Mouse (Mus musculus) intestine, embryonic 15.5 days (tissue): ENCODE measurements at regions not wholly inside any gene's neighbourhood (a gene's known extent, or its start where the extent isn't known, plus 50 kb on each side); places are given as distances from the start of the nearest gene placed in this dataset.
A peak's percentile ranks its signal among the peaks of the same experiment; 100 is the strongest.

Source experiments
- ATAC-seq: fragments of 200-750 bp; cut with Nextera tagmentation; 2 replicates; pipeline ENCODE4 v1.8.0; 2017; ENCODE audit warnings: moderate TSS enrichment, moderate library complexity
- H3K27ac ChIP-seq: fragments of 300-500 bp; sonication (generic); 2 replicates; pipeline ENCODE4 v1.5.1; 2015; ENCODE audit warnings: mild to moderate bottlenecking, inconsistent platforms
- H3K27me3 ChIP-seq: fragments of 300-500 bp; sonication (generic); replicated peaks from 2 replicates; pipeline ENCODE4 v1.6.1; 2015; ENCODE audit warnings: inconsistent platforms
- H3K36me3 ChIP-seq: fragments of 300-500 bp; sonication (generic); 2 replicates; pipeline ENCODE4 v1.6.1; 2015; ENCODE audit warnings: inconsistent platforms
- H3K4me1 ChIP-seq: fragments of 300-500 bp; sonication (generic); replicated peaks from 2 replicates; pipeline ENCODE4 v1.6.1; 2015; ENCODE audit warnings: inconsistent platforms
- H3K4me2 ChIP-seq: fragments of 300-500 bp; sonication (generic); replicated peaks from 2 replicates; pipeline ENCODE4 v1.6.1; 2015; ENCODE audit warnings: mild to moderate bottlenecking, inconsistent platforms
- H3K4me3 ChIP-seq: fragments of 300-500 bp; sonication (generic); replicated peaks from 2 replicates; pipeline ENCODE4 v1.5.1; 2015; ENCODE audit warnings: inconsistent platforms
- H3K9ac ChIP-seq: fragments of 300-500 bp; sonication (generic); 2 replicates; pipeline ENCODE4 v1.6.1; 2015; ENCODE audit warnings: inconsistent platforms
- H3K9me3 ChIP-seq: fragments of 300-500 bp; sonication (generic); 2 replicates; pipeline ENCODE4 v1.6.1; 2016; ENCODE audit warnings: inconsistent platforms
- WGBS: fragments of 180-500 bp; shearing (Covaris S2); methylation state at CpG from one replicate; pipeline ENCODE4 v1.1.7; 2015; 5-methylcytosine and 5-hydroxymethylcytosine counted together

DNA sequence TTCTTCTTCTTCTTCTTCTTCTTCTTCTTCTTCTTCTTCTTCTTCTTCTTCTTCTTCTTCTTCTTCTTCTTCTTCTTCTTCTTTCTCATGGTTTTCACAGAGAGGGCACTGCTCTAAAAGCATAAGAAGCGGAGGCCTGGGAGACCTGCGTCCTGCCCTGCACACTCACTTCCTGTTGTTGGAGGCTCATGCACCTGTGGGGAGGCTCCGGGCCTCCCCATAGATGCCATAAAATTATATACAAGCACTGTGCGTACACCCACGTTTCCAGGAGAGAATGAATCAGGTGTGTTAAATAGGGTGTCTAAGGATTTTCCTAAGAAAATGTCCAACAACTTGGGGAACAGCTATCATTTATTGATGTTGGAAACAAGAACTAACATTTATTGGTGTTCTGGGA lies 148.9 kb upstream of the Pik3r1 start:
- Histone ChIP-seq H3K4me2 (no peak overlapping the region), H3K36me3 (no peaks in the 10 kb centered on the region), H3K9me3 (no peaks in the 10 kb centered on the region), H3K27ac (no peak overlapping the region), H3K4me1 (peaks cover 19% of the 10 kb centered on the region), H3K27me3 (no peaks in the 10 kb centered on the region), H3K4me3 (no peak overlapping the region), H3K9ac (no peak overlapping the region)
- no peak for ATAC-seq
- 57% methylated on average over 5 of the region's 5 CpGs for WGBS

DNA sequence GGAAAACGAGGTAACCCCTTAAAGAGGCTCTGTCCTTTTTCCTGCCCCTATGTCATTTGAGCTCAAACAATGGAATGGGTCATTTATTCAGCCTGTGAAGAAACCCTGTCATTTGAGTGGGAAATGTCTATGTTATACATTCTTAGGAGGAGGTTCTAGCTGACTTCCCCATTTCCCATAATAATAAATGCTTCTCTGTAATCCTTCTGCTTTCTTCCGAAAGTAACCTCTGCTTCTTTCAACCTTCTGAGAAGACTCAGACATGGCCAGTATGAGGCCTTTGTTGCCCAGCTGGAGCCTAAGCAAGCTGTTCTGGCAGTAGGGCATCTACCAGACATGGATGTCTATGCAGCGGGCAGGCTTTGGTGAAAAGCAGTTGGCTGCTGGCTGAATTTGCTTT lies 150.2 kb upstream of the Pik3r1 start:
- WGBS = 84% methylated on average over 3 of the region's 3 CpGs
- Histone ChIP-seq H3K36me3 (no peaks in the 10 kb centered on the region), H3K9ac (no peak overlapping the region), H3K4me1 (peaks cover 19% of the 10 kb centered on the region), H3K4me2 (no peak overlapping the region), H3K27me3 (no peaks in the 10 kb centered on the region), H3K4me3 (no peak overlapping the region), H3K27ac (no peak overlapping the region), H3K9me3 (no peaks in the 10 kb centered on the region)
- no peak for ATAC-seq

DNA sequence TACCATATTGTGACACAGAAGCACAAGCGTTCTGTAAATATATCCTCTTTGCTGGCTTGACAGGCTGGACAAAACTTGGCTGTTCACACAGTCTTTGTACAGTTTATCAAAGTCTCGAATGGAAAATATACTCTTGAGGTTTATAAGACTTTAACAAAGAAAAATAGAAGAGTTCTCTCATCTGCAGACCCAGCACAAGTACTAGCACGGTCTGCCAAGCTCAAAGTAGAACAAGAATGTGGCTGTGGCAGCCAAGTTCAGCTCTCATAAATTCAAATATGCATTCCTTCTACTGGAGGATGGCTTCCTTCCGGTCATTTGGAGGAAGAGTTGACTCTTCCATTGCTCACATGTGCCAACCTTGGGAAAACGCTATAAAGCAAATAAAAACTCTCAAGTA lies 151.2 kb upstream of the Pik3r1 start:
- Histone ChIP-seq H3K9me3 (no peaks in the 10 kb centered on the region), H3K36me3 (no peaks in the 10 kb centered on the region), H3K27me3 (no peaks in the 10 kb centered on the region), H3K4me1 (peaks cover 14% of the 10 kb centered on the region), H3K4me2 (no peak overlapping the region), H3K4me3 (no peak overlapping the region), H3K27ac (no peak overlapping the region), H3K9ac (no peak overlapping the region)
- ATAC-seq = no peak
- WGBS = 53% methylated on average over 5 of the region's 5 CpGs

DNA sequence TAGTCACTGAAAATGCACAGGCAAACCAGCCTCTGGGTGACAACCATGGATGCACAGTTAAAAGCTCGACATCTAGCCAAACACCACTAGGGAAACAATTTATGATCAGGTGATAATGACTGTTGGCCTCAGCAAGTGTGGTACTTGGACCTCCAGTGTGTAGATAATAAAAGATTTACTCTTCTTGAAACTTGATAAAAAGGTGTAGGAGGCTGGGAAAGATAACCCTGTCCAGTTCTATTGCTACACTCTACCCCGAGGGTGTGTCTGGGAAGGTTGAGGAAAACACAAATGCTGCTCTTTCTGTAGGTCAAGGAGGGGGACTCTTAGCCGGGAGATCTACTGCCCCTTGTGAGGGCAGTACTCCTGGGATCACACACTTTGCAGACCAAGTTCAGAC lies 152.4 kb upstream of the Pik3r1 start:
- no peaks in the 10 kb centered on the region for H3K9me3 ChIP-seq
- no peaks in the 10 kb centered on the region for H3K36me3 ChIP-seq
- H3K4me3 ChIP-seq = no peak overlapping the region
- WGBS = 62% methylated on average over 3 of the region's 3 CpGs
- H3K27me3 ChIP-seq = no peaks in the 10 kb centered on the region
- no peak overlapping the region for H3K9ac ChIP-seq
- peak; percentile 74 for ATAC-seq
- H3K27ac ChIP-seq = no peak overlapping the region
- peaks cover 4% of the 10 kb centered on the region for H3K4me1 ChIP-seq
- H3K4me2 ChIP-seq = no peak overlapping the region

DNA sequence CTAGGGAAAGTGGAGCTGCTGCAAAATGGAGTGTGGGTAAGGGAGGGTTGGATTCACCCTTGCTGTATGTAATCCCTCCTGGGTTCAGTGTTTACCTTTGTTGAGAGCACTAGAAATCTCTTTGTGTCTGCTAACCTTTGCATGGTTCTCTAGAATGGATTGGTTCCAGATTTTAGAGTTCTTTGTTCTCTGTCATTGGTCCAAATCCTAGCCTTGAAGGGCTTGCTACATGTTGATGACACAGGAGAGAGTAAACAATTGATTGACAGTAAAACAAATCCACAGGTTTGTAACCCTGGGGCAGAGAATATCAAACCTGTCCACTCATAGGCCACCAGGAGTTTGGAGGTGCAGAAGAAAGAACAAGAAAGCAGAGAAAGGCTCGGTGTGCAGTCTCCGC lies 156.6 kb upstream of the Pik3r1 start:
- WGBS = 95% methylated on average over 2 of the region's 2 CpGs
- no peak for ATAC-seq
- Histone ChIP-seq H3K9me3 (no peaks in the 10 kb centered on the region), H3K9ac (no peak overlapping the region), H3K4me2 (no peak overlapping the region), H3K4me1 (no peaks in the 10 kb centered on the region; the same call in 1 of the 2 replicates), H3K4me3 (no peak overlapping the region), H3K27me3 (no peaks in the 10 kb centered on the region), H3K27ac (no peak overlapping the region), H3K36me3 (no peaks in the 10 kb centered on the region)

DNA sequence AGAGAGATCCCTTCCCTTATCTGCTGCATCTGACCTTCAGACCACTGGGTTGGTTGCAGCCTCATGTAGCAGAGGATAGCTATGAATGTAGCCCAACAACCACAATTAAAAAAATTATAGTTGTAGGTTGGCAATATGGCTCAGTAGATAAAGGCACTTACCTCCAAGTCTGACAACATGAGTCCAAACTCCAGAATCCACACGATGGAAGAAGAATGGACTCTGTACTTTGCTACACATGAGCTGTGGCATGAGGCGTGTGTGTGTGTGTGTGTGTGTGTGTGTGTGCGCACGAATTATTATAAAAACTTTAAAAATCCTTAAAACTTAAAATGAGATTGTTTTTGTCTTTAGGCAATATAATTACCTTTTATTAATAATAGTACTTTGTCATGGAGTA lies 163.2 kb upstream of the Pik3r1 start:
- no peak overlapping the region for H3K4me2 ChIP-seq
- no peak overlapping the region for H3K27ac ChIP-seq
- H3K9me3 ChIP-seq = no peaks in the 10 kb centered on the region
- no peaks in the 10 kb centered on the region for H3K27me3 ChIP-seq
- no peak overlapping the region for H3K9ac ChIP-seq
- peak; percentile 70; the same call in 1 of the 2 replicates for ATAC-seq
- WGBS = 81% methylated on average over 4 of the region's 4 CpGs
- no peaks in the 10 kb centered on the region for H3K36me3 ChIP-seq
- H3K4me1 ChIP-seq = no peaks in the 10 kb centered on the region
- no peak overlapping the region for H3K4me3 ChIP-seq

DNA sequence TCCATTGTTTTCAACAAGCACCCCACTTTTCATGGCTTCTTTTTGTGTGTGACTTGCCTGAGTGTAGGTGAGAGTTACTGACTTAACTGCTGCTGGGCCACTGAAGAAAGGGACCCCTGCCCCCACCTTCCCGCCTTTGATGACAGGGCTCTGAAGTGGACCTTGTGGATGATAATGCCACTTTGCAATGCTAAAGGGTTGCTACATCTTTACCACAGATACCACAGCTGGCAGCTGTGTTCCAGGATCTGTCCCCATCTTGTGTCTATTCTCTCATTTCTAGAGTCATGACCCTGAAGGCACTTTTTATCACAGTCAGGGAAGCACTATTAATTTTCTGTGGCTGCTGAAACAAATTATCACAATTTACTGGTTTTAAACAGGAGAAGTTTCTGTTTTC lies 163.9 kb upstream of the Pik3r1 start:
- WGBS = 71% methylated on average over 1 of the region's 1 CpGs
- Histone ChIP-seq H3K4me3 (no peak overlapping the region), H3K4me2 (no peak overlapping the region), H3K27me3 (no peaks in the 10 kb centered on the region), H3K4me1 (no peaks in the 10 kb centered on the region), H3K27ac (no peak overlapping the region), H3K36me3 (no peaks in the 10 kb centered on the region), H3K9ac (no peak overlapping the region), H3K9me3 (no peaks in the 10 kb centered on the region)
- ATAC-seq = no peak

DNA sequence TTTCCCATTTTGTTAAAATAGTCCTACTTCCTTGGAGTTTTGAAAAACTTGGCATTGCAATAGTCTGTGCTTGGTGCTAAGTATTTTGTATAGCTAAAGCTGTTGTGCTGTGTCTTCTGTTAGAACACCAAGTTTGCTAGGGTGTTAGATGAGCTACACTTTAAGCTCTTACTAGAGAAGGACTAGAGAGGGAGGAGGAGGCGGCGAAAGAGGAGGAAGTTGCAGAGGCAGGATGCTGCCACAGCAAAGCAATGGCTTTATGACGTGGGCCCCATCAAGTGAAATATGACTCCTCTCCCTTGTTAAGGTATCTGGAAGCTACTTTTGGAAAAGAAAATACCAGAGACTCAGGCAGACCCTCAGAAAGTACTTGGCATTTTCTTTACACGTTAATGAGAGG lies 167.8 kb upstream of the Pik3r1 start:
- Histone ChIP-seq H3K9ac (no peak overlapping the region), H3K4me1 (no peaks in the 10 kb centered on the region), H3K27ac (no peak overlapping the region), H3K4me2 (no peak overlapping the region), H3K36me3 (no peaks in the 10 kb centered on the region), H3K4me3 (no peak overlapping the region), H3K9me3 (no peaks in the 10 kb centered on the region), H3K27me3 (no peaks in the 10 kb centered on the region)
- no peak for ATAC-seq
- WGBS = 46% methylated on average over 4 of the region's 4 CpGs

DNA sequence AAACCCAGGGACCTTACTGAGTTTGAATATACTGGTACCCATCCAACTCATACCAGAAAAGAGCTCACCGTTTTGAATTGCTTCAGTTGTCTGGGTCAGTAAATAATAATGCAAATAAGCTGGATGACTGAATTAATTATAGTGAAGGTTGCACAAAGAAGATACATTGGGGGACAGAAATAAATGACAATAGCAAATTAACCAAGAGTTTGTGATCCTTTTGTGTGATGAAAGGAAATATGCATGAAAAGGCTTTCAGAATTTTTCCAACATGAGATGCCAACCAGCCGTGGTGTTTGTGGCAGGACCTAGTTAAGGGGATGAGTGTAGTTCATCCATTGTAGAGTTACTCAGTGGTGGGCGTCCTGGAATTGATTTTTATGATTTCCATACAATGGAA lies 186.5 kb upstream of the Pik3r1 start:
- no peak overlapping the region for H3K4me3 ChIP-seq
- ATAC-seq = no peak
- 84% methylated on average over 3 of the region's 3 CpGs for WGBS
- H3K27ac ChIP-seq = no peak overlapping the region
- H3K9ac ChIP-seq = no peak overlapping the region
- no peaks in the 10 kb centered on the region for H3K4me1 ChIP-seq
- no peaks in the 10 kb centered on the region for H3K36me3 ChIP-seq
- H3K27me3 ChIP-seq = no peaks in the 10 kb centered on the region
- H3K4me2 ChIP-seq = no peak overlapping the region
- no peaks in the 10 kb centered on the region for H3K9me3 ChIP-seq

DNA sequence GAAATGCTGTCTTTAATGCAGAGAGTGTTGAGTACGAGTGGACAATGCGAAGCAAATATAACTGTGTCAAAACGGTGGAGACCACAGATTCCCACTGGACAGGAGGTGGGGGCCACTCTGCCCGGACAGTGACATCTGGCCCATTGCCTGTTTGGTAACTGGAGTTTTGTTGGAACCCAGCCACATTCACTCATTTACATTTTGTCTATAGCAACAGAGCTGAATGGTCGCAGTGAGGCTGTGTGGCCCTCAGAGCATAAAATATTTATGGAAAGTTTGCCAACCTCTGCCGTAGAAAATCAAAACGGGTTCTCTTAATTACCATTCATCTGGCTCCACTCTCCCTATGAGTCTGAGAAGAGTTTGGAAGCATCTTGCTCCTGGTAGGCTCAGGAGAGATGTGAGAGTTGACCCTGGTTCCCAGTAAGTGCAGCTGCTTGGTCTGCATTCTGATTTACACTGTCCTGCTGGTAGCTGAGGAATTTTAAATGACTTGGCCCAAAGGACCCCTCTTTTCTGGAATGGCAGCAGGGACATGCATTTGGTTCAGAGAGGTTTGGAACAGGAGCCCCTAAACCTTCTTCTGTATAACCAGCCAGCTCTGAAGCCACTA lies 187.9 kb upstream of the Pik3r1 start:
- no peak overlapping the region for H3K27ac ChIP-seq
- no peak overlapping the region for H3K9ac ChIP-seq
- no peak overlapping the region for H3K4me2 ChIP-seq
- H3K36me3 ChIP-seq = no peaks in the 10 kb centered on the region
- WGBS = 70% methylated on average over 7 of the region's 7 CpGs
- H3K4me1 ChIP-seq = no peaks in the 10 kb centered on the region
- H3K4me3 ChIP-seq = no peak overlapping the region
- H3K27me3 ChIP-seq = no peaks in the 10 kb centered on the region
- ATAC-seq = no peak
- no peaks in the 10 kb centered on the region for H3K9me3 ChIP-seq

DNA sequence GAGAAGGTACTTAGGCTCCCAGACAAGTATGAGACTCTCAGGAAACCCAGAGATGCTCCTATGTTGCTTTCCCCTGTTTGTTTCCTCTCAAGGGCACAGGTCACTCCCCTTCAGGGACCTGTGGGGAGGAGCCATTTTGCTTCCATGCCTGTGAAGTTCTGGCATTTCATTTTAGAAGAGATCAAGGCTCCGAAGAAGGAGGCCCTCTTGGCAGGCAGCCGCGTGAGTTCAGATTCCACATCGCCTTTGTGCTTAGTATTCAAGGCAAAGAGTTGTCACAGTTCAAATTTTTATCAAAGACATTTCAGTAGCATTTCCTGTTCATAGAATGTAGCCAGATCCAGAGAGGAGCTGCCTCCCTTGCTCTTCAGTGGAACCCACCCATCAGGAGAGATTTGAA lies 189.8 kb upstream of the Pik3r1 start:
- Histone ChIP-seq H3K4me2 (no peak overlapping the region), H3K27ac (no peak overlapping the region), H3K36me3 (no peaks in the 10 kb centered on the region), H3K9ac (no peak overlapping the region), H3K4me3 (no peak overlapping the region), H3K4me1 (no peaks in the 10 kb centered on the region), H3K27me3 (no peaks in the 10 kb centered on the region), H3K9me3 (no peaks in the 10 kb centered on the region)
- 86% methylated on average over 4 of the region's 4 CpGs for WGBS
- no peak for ATAC-seq

DNA sequence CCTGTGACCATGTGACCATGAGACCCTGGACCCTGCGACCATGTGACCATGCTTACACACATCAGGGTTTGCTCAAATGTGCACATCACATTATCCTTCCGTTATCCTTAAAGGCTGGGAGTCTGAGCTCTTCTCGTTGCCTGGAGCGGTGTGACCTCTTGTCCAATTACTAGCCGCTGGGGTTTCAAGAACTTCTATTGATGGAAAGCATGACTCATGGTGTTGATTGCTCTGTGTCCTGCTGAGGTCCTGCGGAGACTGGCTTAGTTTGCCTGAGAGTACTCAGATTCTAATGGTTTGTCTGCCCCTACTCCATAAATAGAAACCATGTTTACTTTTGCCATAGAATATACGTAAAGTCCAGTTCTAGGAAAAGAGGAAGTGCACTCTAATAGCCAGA lies 197.5 kb upstream of the Pik3r1 start:
- WGBS = 58% methylated on average over 7 of the region's 7 CpGs
- no peak overlapping the region for H3K27ac ChIP-seq
- no peaks in the 10 kb centered on the region for H3K9me3 ChIP-seq
- H3K27me3 ChIP-seq = no peaks in the 10 kb centered on the region
- no peak for ATAC-seq
- H3K4me1 ChIP-seq = no peaks in the 10 kb centered on the region
- H3K36me3 ChIP-seq = no peaks in the 10 kb centered on the region
- H3K4me2 ChIP-seq = no peak overlapping the region
- H3K4me3 ChIP-seq = no peak overlapping the region
- H3K9ac ChIP-seq = no peak overlapping the region

DNA sequence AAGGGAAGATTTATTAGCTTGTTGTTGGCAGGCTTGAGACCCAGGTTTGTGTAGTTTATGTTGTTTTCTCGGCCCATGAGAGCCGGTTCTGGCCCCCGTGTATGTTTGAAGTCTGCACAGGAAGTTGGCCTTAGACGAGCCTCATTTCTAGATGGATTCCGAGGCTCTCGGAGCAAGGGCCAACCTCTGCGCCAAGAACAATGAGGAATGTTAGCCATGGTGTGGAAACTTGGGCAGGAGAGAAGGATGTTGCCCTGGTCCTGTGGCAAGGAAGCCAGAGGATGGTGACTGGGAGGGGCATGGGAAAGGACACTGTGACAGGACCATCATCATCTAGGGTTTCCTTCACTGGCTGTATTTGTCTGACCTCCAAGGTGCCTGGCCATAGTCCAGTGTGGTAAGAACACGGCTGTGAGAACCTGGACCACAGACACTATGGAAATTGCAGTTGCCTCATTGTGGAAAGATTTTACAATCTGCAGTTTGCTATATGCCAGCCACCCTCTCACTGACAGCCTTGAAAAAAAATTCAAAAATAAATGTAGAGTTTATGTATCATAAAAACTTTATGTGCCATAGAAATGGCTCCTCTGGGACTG lies 198.9 kb upstream of the Pik3r1 start:
- no peak overlapping the region for H3K4me2 ChIP-seq
- no peak for ATAC-seq
- no peak overlapping the region for H3K27ac ChIP-seq

More for the DNA sequence above, 198.9 kb upstream of the Pik3r1 start:
- Histone ChIP-seq H3K4me3 (no peak overlapping the region), H3K36me3 (no peaks in the 10 kb centered on the region), H3K4me1 (no peaks in the 10 kb centered on the region), H3K9ac (no peak overlapping the region), H3K9me3 (no peaks in the 10 kb centered on the region), H3K27me3 (no peaks in the 10 kb centered on the region)
- WGBS = 63% methylated on average over 8 of the region's 8 CpGs
